Mouse (Mus musculus) brain, embryonic 14.5 days (tissue): ENCODE results near the gene Gm21970.

ENCODE experiments used
- CTCF ChIP-seq: fragments of 200-500 bp; IDR thresholded peaks from 2 replicates; pipeline ENCODE4 v1.5.1; 2012; ENCODE audit warnings: inconsistent platforms, mild to moderate bottlenecking, moderate library complexity, borderline replicate concordance; ENCODE audit not compliant: insufficient read depth, insufficient read length; ENCODE audit errors: extremely low read depth
- POLR2A ChIP-seq: fragments of 200-500 bp; IDR thresholded peaks from 2 replicates; pipeline ENCODE4 v1.6.1; 2012; ENCODE audit warnings: mild to moderate bottlenecking, inconsistent platforms, borderline replicate concordance; ENCODE audit not compliant: poor library complexity, insufficient read depth, insufficient read length, severe bottlenecking; ENCODE audit errors: extremely low read depth

DNA sequence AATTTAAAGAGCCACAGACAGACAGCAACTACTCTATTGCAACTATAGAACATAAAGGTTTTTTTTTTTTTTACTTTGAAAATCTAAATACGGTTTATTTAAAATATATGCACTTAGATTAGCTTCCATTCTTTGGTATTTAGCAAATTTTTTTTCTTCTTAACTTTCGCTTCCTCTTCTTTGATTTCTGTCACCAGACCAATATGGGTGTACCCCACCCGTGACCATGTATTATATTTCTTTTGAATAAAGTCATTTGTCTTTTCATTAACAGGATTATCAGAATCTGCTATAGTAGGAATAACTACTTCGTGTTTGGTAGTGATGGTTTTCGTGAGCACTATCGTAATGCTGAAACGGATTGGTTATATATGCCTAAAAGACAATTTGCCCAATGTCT lies 7.4 kb downstream of the Gm21970 start:
- no peak for TF ChIP-seq POLR2A
- no peak for TF ChIP-seq CTCF
